Mouse (Mus musculus): ENCODE results near the gene Bptf. TPM values are rescaled to one million over a fixed set of nuclear protein-coding genes. Genes with fewer than 3 reads are reported as not detected.
"Not testable (repeated sequence)": the region's sequence is repeated elsewhere in the genome, so short reads cannot be mapped to it uniquely, and the experiment has no call there.

Bptf gene
- polyA plus RNA-seq, 1 experiment from 2014 or later = 14.4 TPM

- no peak for TF ChIP-seq CTCF (IDR thresholded peaks at IDR 0.05; ENCODE audit: low read depth)
- H3K9me3 ChIP-seq (ENCODE audit: control insufficient read depth) = no peaks in the 10 kb centered on the region
- no peak overlapping the region for H3K9ac ChIP-seq (ENCODE audit: low read depth, low read length)
- H3K27ac ChIP-seq (ENCODE audit: low read depth, low read length) = no peak overlapping the region
- H3K4me3 ChIP-seq (ENCODE audit: low read depth, low read length) = no peak overlapping the region
- H3K4me1 ChIP-seq (replicated peaks; ENCODE audit: control insufficient read depth, insufficient read depth, low read length) = no peaks in the 10 kb centered on the region
- H3K4me2 ChIP-seq (replicated peaks; ENCODE audit: low read depth) = no peak overlapping the region
- no peaks in the 10 kb centered on the region for H3K27me3 ChIP-seq (replicated peaks; ENCODE audit: control insufficient read depth, insufficient read depth, low read length)
- ATAC-seq = no peak
- WGBS = 75% methylated on average over 5 of the region's 5 CpGs
- H3K36me3 ChIP-seq (ENCODE audit: control insufficient read depth, insufficient read depth) = peaks cover 46% of the 10 kb centered on the region
Measured at GRCm38 (mm10) chr11:107083480-107083879, 48.4 kb downstream of the Bptf start.

GRCm38 (mm10) chr11:107065216-107065785, 66.6 kb downstream of the Bptf start:
- 87% methylated on average over 11 of the region's 11 CpGs for WGBS
- no peak for ATAC-seq
- TF ChIP-seq CTCF (IDR thresholded peaks at IDR 0.05; ENCODE audit: low read depth) = no peak

GRCm38 (mm10) chr11:107064590-107064989, 67.3 kb downstream of the Bptf start:
- Histone ChIP-seq H3K9ac (ENCODE audit: low read depth, low read length) (no peak overlapping the region), H3K4me2 (replicated peaks; ENCODE audit: low read depth) (no peak overlapping the region), H3K9me3 (ENCODE audit: control insufficient read depth) (no peaks in the 10 kb centered on the region), H3K27ac (ENCODE audit: low read depth, low read length) (no peak overlapping the region), H3K4me3 (ENCODE audit: low read depth, low read length) (no peak overlapping the region), H3K36me3 (ENCODE audit: control insufficient read depth, insufficient read depth) (peaks cover 72% of the 10 kb centered on the region), H3K27me3 (replicated peaks; ENCODE audit: control insufficient read depth, insufficient read depth, low read length) (no peaks in the 10 kb centered on the region), H3K4me1 (replicated peaks; ENCODE audit: control insufficient read depth, insufficient read depth, low read length) (no peaks in the 10 kb centered on the region)
- 100% methylated on average over 1 of the region's 1 CpGs for WGBS
- ATAC-seq = no peak
- TF ChIP-seq CTCF (IDR thresholded peaks at IDR 0.05; ENCODE audit: low read depth) = no peak

More at GRCm38 (mm10) chr11:107065216-107065785, 66.6 kb downstream of the Bptf start:
- Histone ChIP-seq H3K36me3 (ENCODE audit: control insufficient read depth, insufficient read depth) (peaks cover 74% of the 10 kb centered on the region), H3K4me3 (ENCODE audit: low read depth, low read length) (no peak overlapping the region), H3K4me2 (replicated peaks; ENCODE audit: low read depth) (no peak overlapping the region), H3K27ac (ENCODE audit: low read depth, low read length) (no peak overlapping the region), H3K9me3 (ENCODE audit: control insufficient read depth) (no peaks in the 10 kb centered on the region), H3K27me3 (replicated peaks; ENCODE audit: control insufficient read depth, insufficient read depth, low read length) (no peaks in the 10 kb centered on the region), H3K9ac (ENCODE audit: low read depth, low read length) (no peak overlapping the region), H3K4me1 (replicated peaks; ENCODE audit: control insufficient read depth, insufficient read depth, low read length) (no peaks in the 10 kb centered on the region)

- H3K4me1 ChIP-seq (replicated peaks; ENCODE audit: control insufficient read depth, insufficient read depth, low read length) = no peaks in the 10 kb centered on the region
- H3K4me3 ChIP-seq (ENCODE audit: low read depth, low read length) = no peak overlapping the region
- 92% methylated on average over 3 of the region's 3 CpGs for WGBS
- no peaks in the 10 kb centered on the region for H3K9me3 ChIP-seq (ENCODE audit: control insufficient read depth)
- H3K4me2 ChIP-seq (replicated peaks; ENCODE audit: low read depth) = no peak overlapping the region
- H3K9ac ChIP-seq (ENCODE audit: low read depth, low read length) = no peak overlapping the region
- TF ChIP-seq CTCF (IDR thresholded peaks at IDR 0.05; ENCODE audit: low read depth) = no peak
- peaks cover 83% of the 10 kb centered on the region for H3K36me3 ChIP-seq (ENCODE audit: control insufficient read depth, insufficient read depth)
- no peaks in the 10 kb centered on the region for H3K27me3 ChIP-seq (replicated peaks; ENCODE audit: control insufficient read depth, insufficient read depth, low read length)
- H3K27ac ChIP-seq (ENCODE audit: low read depth, low read length) = no peak overlapping the region
- no peak for ATAC-seq
Measured at GRCm38 (mm10) chr11:107063067-107063466, 68.9 kb downstream of the Bptf start.

- peak; percentile 16; the same call in 1 of the 2 replicates for ATAC-seq
- H3K4me1 ChIP-seq (replicated peaks; ENCODE audit: control insufficient read depth, insufficient read depth, low read length) = no peaks in the 10 kb centered on the region
- no peak for TF ChIP-seq CTCF (IDR thresholded peaks at IDR 0.05; ENCODE audit: low read depth)
- H3K27me3 ChIP-seq (replicated peaks; ENCODE audit: control insufficient read depth, insufficient read depth, low read length) = no peaks in the 10 kb centered on the region
- peaks cover 84% of the 10 kb centered on the region for H3K36me3 ChIP-seq (ENCODE audit: control insufficient read depth, insufficient read depth)
- no peak overlapping the region for H3K4me3 ChIP-seq (ENCODE audit: low read depth, low read length)
- 46% methylated on average over 1 of the region's 1 CpGs for WGBS
- H3K27ac ChIP-seq (ENCODE audit: low read depth, low read length) = peak overlapping the region; percentile 0; the same call in 1 of the 2 replicates
- H3K9ac ChIP-seq (ENCODE audit: low read depth, low read length) = no peak overlapping the region
- H3K4me2 ChIP-seq (replicated peaks; ENCODE audit: low read depth) = no peak overlapping the region
- H3K9me3 ChIP-seq (ENCODE audit: control insufficient read depth) = no peaks in the 10 kb centered on the region
Measured at GRCm38 (mm10) chr11:107060941-107061340, 71.0 kb downstream of the Bptf start.

- H3K9me3 ChIP-seq (ENCODE audit: control insufficient read depth); H3K9ac ChIP-seq (ENCODE audit: low read depth, low read length); H3K27me3 ChIP-seq (replicated peaks; ENCODE audit: control insufficient read depth, insufficient read depth, low read length); ATAC-seq; H3K4me3 ChIP-seq (ENCODE audit: low read depth, low read length); H3K4me1 ChIP-seq (replicated peaks; ENCODE audit: control insufficient read depth, insufficient read depth, low read length); H3K27ac ChIP-seq (ENCODE audit: low read depth, low read length); H3K4me2 ChIP-seq (replicated peaks; ENCODE audit: low read depth): not testable (repeated sequence)
- 96% methylated on average over 3 of the region's 3 CpGs for WGBS
- H3K36me3 ChIP-seq (ENCODE audit: control insufficient read depth, insufficient read depth) = peaks cover 86% of the 10 kb centered on the region
Measured at GRCm38 (mm10) chr11:107059634-107060033, 72.3 kb downstream of the Bptf start.

GRCm38 (mm10) chr11:107057391-107057790, 74.5 kb downstream of the Bptf start:
- Histone ChIP-seq H3K27me3 (replicated peaks; ENCODE audit: control insufficient read depth, insufficient read depth, low read length) (no peaks in the 10 kb centered on the region), H3K4me3 (ENCODE audit: low read depth, low read length) (no peak overlapping the region), H3K4me2 (replicated peaks; ENCODE audit: low read depth) (no peak overlapping the region), H3K27ac (ENCODE audit: low read depth, low read length) (no peak overlapping the region), H3K36me3 (ENCODE audit: control insufficient read depth, insufficient read depth) (peaks cover 97% of the 10 kb centered on the region), H3K4me1 (replicated peaks; ENCODE audit: control insufficient read depth, insufficient read depth, low read length) (no peaks in the 10 kb centered on the region), H3K9ac (ENCODE audit: low read depth, low read length) (no peak overlapping the region), H3K9me3 (ENCODE audit: control insufficient read depth) (no peaks in the 10 kb centered on the region)
- TF ChIP-seq CTCF (IDR thresholded peaks at IDR 0.05; ENCODE audit: low read depth) = no peak
- WGBS = 90% methylated on average over 6 of the region's 6 CpGs
- no peak for ATAC-seq

Measured in intestine, postnatal 0 days (tissue).